Mouse (Mus musculus): Measurements from ENCODE around the gene Gm4869.
A peak's percentile ranks its signal among the peaks of the same experiment; 100 is the strongest.

The Gm4869 gene

GRCm38 (mm10) chr5:140464943-140465342, 19.5 kb downstream of the Gm4869 start:
- peak; percentile 27 for DNase-seq (ENCODE audit: low spot score)

DNA sequence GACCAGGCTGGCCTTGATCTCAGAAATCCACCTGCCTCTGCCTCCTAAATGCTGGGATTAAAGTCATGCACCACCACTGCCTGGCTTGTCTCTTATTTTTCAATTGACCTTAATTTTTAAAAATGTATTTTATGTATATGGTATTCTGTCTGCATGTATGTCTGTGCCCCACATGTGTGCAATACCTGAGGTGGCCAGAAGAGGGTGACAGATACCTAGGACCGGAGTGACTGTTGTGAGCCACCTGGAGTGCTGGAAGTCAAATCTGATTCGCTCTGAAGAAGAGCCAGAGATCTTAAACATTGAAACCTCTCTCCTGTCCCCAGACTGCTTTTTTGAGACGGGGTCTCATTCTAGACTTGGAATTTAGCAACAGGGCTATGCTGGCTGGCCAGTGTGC, 26.9 kb downstream of the Gm4869 start:
- DNase-seq (ENCODE audit: low spot score): peak; percentile 10

DNA sequence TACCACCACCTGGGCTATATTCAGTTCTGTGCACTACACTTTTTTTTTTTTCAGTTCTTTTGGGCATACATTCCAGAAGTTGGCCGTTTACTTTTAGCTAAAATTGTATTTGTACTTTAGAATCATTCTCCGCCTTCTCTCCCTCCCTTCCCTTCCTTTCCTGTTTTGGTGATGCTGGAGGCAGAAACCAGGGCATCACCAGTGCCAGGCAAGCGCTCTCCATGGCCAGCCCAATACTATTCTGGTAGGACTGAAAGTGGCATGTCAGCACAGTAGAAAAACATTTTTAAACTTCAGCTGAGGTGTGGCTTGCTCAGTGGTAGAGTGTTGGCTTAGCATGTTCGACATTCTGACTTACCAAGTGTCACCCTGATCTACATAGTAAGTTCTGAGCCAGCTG, 36.0 kb downstream of the Gm4869 start:
- no peak for DNase-seq (ENCODE audit: low spot score)

GRCm38 (mm10) chr5:140491142-140491541, 45.7 kb downstream of the Gm4869 start:
- no peak for DNase-seq (ENCODE audit: low spot score)

- DNase-seq (ENCODE audit: low spot score): no peak
Observed at GRCm38 (mm10) chr5:140492684-140493233, 47.3 kb downstream of the Gm4869 start.

GRCm38 (mm10) chr5:140498176-140498575, 52.7 kb downstream of the Gm4869 start:
- no peak for DNase-seq (ENCODE audit: low spot score)

DNA sequence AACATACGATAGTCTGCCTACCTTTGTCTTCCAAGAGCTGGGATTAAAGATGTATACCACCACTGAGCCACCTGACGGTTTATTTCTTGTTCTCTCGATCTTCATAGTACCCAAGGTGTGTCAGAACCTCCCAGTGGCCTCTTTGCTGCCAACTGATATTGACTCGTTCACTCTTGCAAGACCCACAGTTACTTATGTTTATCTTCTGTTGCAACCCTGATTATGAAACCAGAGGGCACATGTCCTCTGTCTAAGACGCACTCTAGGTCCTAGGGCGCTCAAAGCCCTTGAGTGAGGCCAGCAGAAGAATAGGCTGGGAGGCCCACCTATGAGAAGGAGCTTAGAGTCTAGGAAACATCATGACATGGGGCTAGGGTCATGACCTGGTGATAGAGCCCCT, 55.3 kb downstream of the Gm4869 start:
- DNase-seq (ENCODE audit: low spot score): no peak

- DNase-seq (ENCODE audit: low spot score): peak; percentile 46
Observed at GRCm38 (mm10) chr5:140501982-140502836, 56.8 kb downstream of the Gm4869 start.

DNA sequence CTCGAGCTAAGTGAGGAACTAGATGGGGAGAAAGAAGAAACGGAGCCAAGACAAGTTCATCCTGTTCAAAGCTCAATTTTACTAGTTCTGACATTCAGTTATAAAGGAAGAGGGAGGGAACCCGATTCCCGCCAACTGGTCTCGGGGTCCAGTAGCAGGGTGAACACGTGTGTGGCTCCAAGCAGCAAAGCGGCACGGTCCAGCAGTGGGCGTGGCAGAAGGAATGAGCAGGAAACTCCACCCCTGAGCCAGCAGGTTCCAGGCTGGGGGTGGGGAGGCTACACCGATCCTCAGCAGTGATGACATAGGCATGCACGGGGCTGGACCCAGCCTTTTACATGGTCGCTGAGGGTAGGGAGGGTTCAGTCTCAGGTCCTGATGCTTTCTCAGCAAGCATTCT, 57.5 kb downstream of the Gm4869 start:
- peak; percentile 54 for DNase-seq (ENCODE audit: low spot score)

GRCm38 (mm10) chr5:140505208-140505780, 59.8 kb downstream of the Gm4869 start, which contains the start of gene Chst12:
Gene Chst12, plus strand, starts transcription at chr5:140505550.
- DNase-seq (ENCODE audit: low spot score): peak; percentile 100

DNA sequence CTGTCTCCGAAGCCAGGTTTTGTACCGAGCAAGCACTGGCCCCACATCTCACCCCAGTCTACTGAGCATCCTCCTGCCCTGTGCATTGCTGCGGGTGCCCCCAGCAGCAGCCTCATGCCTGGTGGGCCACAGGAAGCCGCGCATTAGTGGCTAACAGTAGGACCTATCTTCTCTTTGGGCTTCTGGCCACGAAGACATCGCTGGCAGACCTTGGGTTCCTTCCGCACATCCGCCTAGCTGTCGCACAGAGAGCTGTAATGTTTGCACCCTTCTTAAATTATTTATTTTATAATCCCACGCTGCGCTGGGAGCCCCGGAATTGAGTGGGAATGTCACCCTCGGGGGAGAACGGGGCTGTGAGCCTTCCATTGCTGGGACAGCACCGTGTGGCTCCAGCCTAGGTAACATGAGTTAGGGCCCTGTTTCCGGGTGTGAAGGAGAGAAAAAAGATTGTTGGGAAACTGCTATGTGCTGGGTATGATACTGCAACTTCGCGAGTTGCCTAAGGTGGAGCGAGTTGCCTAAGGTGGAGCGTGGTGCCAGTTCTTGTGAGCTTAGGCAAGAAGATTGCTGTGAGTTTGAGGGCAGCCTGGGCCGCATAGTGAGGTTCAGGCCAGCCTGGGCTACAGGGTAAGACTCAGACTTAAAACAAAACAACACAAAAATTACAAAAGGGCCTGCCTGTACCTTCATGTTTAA, 60.8 kb downstream of the Gm4869 start:
- DNase-seq (ENCODE audit: low spot score): peak; percentile 21

- no peak for DNase-seq (ENCODE audit: low spot score)
Observed at GRCm38 (mm10) chr5:140507466-140508208, 62.2 kb downstream of the Gm4869 start.

DNA sequence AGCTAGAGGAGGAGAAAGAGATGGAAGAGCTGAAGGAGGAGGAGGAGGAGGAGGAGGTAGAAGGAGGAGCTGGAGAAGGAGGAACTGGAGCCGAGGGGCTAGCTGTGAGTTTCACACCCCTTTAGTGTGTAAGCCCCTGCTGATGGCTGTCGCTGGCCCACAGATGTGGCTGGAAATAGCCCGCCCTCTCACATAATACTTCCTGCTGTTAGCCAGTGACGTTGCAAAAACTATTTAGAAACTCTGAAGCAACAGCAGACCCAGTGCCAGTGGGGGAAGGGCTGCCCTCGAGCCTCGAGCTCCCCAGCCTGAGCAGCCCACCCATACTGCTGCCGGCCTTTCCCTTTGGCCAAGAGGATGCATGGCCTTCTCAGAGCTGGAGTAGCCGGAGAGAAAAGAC, 63.2 kb downstream of the Gm4869 start:
- DNase-seq (ENCODE audit: low spot score): no peak

GRCm38 (mm10) chr5:140509204-140509603, 63.8 kb downstream of the Gm4869 start:
- DNase-seq (ENCODE audit: low spot score): no peak

DNA sequence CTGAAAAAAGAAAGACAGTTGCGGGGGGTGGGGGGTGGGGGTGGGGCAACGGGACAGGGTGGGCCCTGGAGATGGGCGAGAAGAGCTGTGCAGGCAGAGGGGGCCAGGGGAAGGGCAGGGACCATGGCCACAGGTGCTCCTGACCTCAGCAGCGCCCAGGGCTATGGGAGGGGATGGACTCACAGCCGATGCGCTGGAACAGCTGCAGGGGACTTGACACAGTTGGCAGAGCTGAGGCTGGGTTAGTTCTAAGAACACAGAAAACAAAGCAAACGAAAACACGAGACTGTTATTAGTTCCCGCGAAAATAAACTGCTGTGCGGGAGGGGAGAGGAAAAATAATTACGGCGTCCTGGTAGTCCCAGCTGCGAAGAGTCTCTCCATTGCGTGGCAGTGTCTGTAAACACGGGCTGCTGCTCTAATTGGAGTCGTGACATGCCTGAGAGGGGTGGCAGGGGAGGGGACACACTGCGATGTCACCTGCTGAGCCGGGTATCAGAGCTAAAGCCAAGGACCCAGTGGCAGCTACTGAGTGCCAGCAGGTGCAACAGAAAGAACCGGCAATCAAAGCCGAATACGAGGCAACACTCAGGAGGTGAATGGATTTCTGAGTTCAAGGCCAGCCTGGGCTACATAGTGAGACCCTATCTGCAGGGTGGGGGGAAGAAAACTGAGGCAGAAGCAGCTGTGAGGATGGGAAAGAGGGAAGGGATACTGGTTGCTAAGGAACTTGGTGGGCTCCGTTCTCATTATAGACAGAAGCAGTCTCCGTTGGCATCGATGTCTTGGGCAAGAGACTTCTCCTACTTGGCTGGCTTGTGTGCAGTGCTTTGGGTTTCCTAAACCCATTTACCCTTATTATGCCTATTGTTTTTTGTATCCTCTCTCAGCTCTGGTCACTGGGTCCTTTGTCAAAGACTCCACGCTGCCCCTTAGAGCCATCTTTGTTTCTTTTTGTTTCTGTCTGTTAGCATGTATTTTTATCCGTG, 64.9 kb downstream of the Gm4869 start:
- peak; percentile 57 for DNase-seq (ENCODE audit: low spot score)

GRCm38 (mm10) chr5:140513921-140514320, 68.5 kb downstream of the Gm4869 start:
- no peak for DNase-seq (ENCODE audit: low spot score)

GRCm38 (mm10) chr5:140514799-140515486, 69.5 kb downstream of the Gm4869 start:
- DNase-seq (ENCODE audit: low spot score): no peak

GRCm38 (mm10) chr5:140517159-140517920, 71.9 kb downstream of the Gm4869 start:
- DNase-seq (ENCODE audit: low spot score): no peak

DNA sequence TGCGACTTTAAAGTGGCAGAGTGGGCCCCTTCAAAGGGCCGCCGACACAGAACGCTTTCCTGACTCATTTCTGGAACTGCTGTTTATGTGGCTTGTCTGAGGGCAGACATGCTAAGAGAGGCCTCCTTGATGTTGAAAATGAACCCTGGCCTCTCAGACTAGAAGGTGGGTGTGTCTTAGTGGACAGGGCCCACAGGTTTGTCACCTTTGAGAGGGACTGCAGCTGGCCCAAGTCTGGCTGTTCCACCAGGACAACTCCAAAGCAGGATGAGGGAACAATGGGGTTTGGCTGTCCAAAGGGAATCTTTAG, 72.4 kb downstream of the Gm4869 start:
- no peak for DNase-seq (ENCODE audit: low spot score)

Data from retina, embryonic 14.5 days (tissue).